Mouse (Mus musculus) liver, postnatal 0 days (tissue): ENCODE results near the gene Ccnd3.

Experiments used
- CTCF ChIP-seq: sonication (generic); IDR thresholded peaks from 2 replicates; pipeline ENCODE4 v1.5.1; 2016; ENCODE audit warnings: antibody characterized with exemption, low read depth
- EP300 ChIP-seq: IDR thresholded peaks from 2 replicates; pipeline ENCODE4 v1.6.1; 2016; ENCODE audit warnings: antibody characterized with exemption, low read depth, mild to moderate bottlenecking

- no peak for TF ChIP-seq CTCF
- TF ChIP-seq EP300 = no peak
Observed at GRCm38 (mm10) chr17:47601389-47601755, 96.5 kb downstream of the Ccnd3 start.
